Mouse (Mus musculus): ENCODE measurements around the gene Krtap10-4.

DNA sequence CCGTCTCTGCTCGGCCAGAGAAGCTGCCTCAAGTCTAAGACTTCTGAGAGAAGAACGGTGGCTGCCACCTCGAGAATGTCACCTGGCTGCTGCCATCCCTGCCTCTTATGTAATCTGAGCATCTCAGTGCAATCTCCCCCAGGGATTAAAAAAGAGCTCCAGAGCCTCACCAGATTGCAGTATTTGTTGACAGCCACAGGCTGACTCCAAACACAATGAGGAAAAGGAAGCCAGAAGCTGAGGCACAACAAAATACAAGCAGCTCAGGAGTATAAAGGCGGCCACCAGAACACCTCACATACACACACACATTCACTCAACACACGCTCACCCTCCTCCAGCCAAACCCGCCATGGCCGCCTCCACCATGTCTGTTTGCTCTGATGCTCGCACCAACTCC lies 8.8 kb upstream of the Krtap10-4 start, which contains the start of gene Krtap10-10:
- no peak for TF ChIP-seq EP300 (optimal IDR thresholded peaks at IDR 0.05)
- no peak for TF ChIP-seq CTCF (IDR thresholded peaks at IDR 0.05; ENCODE audit: low read depth)
